Mouse (Mus musculus) ES-E14 (cell line): ENCODE data around the gene Zbtb20. TPM values are rescaled to one million over a fixed set of nuclear protein-coding genes. Genes with fewer than 3 reads are reported as not detected.

ENCODE experiments used
- DNase-seq: peaks from one replicate; pipeline ENCODE4 v3.0.0-alpha.2; 2013; ENCODE audit warnings: low read depth, low spot score
- H3K27ac ChIP-seq: 2 replicates; pipeline ENCODE4 v1.5.1; 2012; ENCODE audit warnings: low read depth, mild to moderate bottlenecking, low read length, moderate library complexity, mixed read lengths; ENCODE audit not compliant: poor library complexity, insufficient read depth, severe bottlenecking
- H3K36me3 ChIP-seq: 2 replicates; pipeline ENCODE4 v1.6.1; 2012; ENCODE audit warnings: mild to moderate bottlenecking, low read length, moderate library complexity, mixed read lengths; ENCODE audit not compliant: control insufficient read depth, poor library complexity, insufficient read depth, severe bottlenecking
- H3K4me1 ChIP-seq, 2 experiments: fragments of 150-350 bp in 1 of 2; sonication (generic) in 1 of 2; 2 replicates each; pipeline ENCODE4 v1.6.1; 2012; ENCODE audit warnings: low read length in 2 of 2, mild to moderate bottlenecking in 1 of 2, mixed read lengths in 1 of 2; ENCODE audit not compliant: control insufficient read depth in 2 of 2, insufficient read depth in 2 of 2, poor library complexity in 1 of 2
- H3K4me3 ChIP-seq, 2 experiments: fragments of 150-350 bp in 1 of 2; sonication (generic) in 1 of 2; 2 replicates each; pipeline ENCODE4 v1.5.1; 2012; ENCODE audit warnings: low read length in 2 of 2, low read depth in 1 of 2, mild to moderate bottlenecking in 1 of 2, mixed read lengths in 1 of 2; ENCODE audit not compliant: insufficient read depth in 1 of 2, poor library complexity in 1 of 2, severe bottlenecking in 1 of 2
- H3K9ac ChIP-seq: 2 replicates; pipeline ENCODE4 v1.6.1; 2012; ENCODE audit warnings: low read depth, mild to moderate bottlenecking, low read length, mixed read lengths; ENCODE audit not compliant: poor library complexity, insufficient read depth, severe bottlenecking
- H3K9me3 ChIP-seq: fragments of 150-350 bp; sonication (generic); 2 replicates; pipeline ENCODE4 v1.6.1; 2012; ENCODE audit warnings: low read depth, mild to moderate bottlenecking, low read length; ENCODE audit not compliant: control insufficient read depth, insufficient read depth
- CHD2 ChIP-seq: IDR thresholded peaks from 2 replicates; pipeline ENCODE4 v1.6.1; 2014; ENCODE audit warnings: mild to moderate bottlenecking, low read depth, low read length, inconsistent platforms
- HCFC1 ChIP-seq: IDR thresholded peaks from 2 replicates; pipeline ENCODE4 v1.6.1; 2012; ENCODE audit warnings: low read length, inconsistent platforms, borderline replicate concordance; ENCODE audit not compliant: insufficient read depth
- MAFK ChIP-seq: IDR thresholded peaks from 2 replicates; pipeline ENCODE4 v1.6.1; 2014; ENCODE audit warnings: mild to moderate bottlenecking, low read depth, low read length, inconsistent platforms; ENCODE audit not compliant: insufficient read depth
- ZC3H11A ChIP-seq: IDR thresholded peaks from 2 replicates; pipeline ENCODE4 v1.6.1; 2012; ENCODE audit warnings: low read depth, mild to moderate bottlenecking, inconsistent platforms, low read length, borderline replicate concordance
- ZNF384 ChIP-seq: IDR thresholded peaks from 2 replicates; pipeline ENCODE4 v1.6.1; 2012; ENCODE audit warnings: low read depth, low read length, inconsistent platforms
- in situ Hi-C, 2 experiments: fragments of 600-800 bp; cut with MboI; formaldehyde crosslinking; loops; one replicate each; pipeline ENCODE4 v1.15.1; 2025; ENCODE audit warnings: low sequenced_read_pairs in 2 of 2, inconsistent platforms in 1 of 2; ENCODE audit not compliant: unreplicated experiment in 2 of 2
- total RNA-seq: library from RNA; depleted of rRNA; stranded (reverse); fragments of 300-350 nt; gene quantifications from 2 replicates; pipeline ENCODE4 v1.2.3, GENCODE M21; 2012

Zbtb20 gene
- total RNA-seq, 1 experiment, result 4.0 TPM

- H3K36me3 ChIP-seq, result no peaks in the 10 kb centered on the region
- in situ Hi-C loops, result no loop called here
- no peak overlapping the region for H3K9ac ChIP-seq
- no peak overlapping the region for H3K27ac ChIP-seq
- H3K4me1 ChIP-seq, result no peaks in the 10 kb centered on the region
- no peaks in the 10 kb centered on the region; the same call in 1 of the 2 replicates for H3K9me3 ChIP-seq
- TF ChIP-seq ZNF384 (no peak), CHD2 (no peak), HCFC1 (no peak), ZC3H11A (no peak), MAFK (no peak)
- no peak for DNase-seq
- no peak overlapping the region for H3K4me3 ChIP-seq
Measured at GRCm38 (mm10) chr16:43363751-43364515, 488.3 kb downstream of the Zbtb20 start.

DNA sequence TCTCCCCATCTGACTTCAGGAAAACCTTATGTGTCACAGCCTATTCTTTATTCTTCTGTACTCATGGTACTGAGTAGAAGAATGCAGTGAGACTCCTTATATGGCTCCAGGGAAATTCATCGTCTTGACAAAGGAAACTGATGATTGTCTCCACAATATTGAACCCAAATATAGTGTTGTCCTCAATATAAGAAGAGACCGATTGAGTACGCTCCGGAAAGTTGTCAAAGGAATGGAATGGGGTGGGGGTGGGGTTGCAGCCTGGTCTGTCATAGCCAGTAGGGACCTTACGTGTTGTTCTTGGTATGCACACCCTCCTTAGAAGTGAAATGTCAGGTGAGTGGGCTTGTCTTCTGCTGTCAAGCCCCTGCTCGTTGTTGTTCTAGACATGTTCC is 488.8 kb downstream of the Zbtb20 start:
- no peak for DNase-seq
- H3K27ac ChIP-seq, result no peak overlapping the region
- H3K36me3 ChIP-seq, result no peaks in the 10 kb centered on the region
- H3K9ac ChIP-seq, result no peak overlapping the region
- in situ Hi-C loops, result no loop called here
- H3K9me3 ChIP-seq, result no peaks in the 10 kb centered on the region; the same call in 1 of the 2 replicates
- no peaks in the 10 kb centered on the region for H3K4me1 ChIP-seq
- no peak overlapping the region for H3K4me3 ChIP-seq
- TF ChIP-seq HCFC1, result no peak
- no peak for TF ChIP-seq ZNF384
- TF ChIP-seq ZC3H11A, result no peak
- TF ChIP-seq MAFK, result no peak
- no peak for TF ChIP-seq CHD2

GRCm38 (mm10) chr16:43365277-43365676 is 489.6 kb downstream of the Zbtb20 start:
- no peak for DNase-seq
- Histone ChIP-seq H3K9me3 (no peaks in the 10 kb centered on the region; the same call in 1 of the 2 replicates), H3K36me3 (no peaks in the 10 kb centered on the region), H3K9ac (no peak overlapping the region), H3K4me3 (no peak overlapping the region), H3K4me1 (no peaks in the 10 kb centered on the region), H3K27ac (no peak overlapping the region)
- TF ChIP-seq HCFC1 (no peak), ZC3H11A (no peak), CHD2 (no peak), MAFK (no peak), ZNF384 (no peak)
- in situ Hi-C loops, result no loop called here

- no peak overlapping the region for H3K4me3 ChIP-seq
- H3K9me3 ChIP-seq, result no peaks in the 10 kb centered on the region
- H3K27ac ChIP-seq, result no peak overlapping the region
- no peaks in the 10 kb centered on the region for H3K4me1 ChIP-seq
- H3K36me3 ChIP-seq, result no peaks in the 10 kb centered on the region
- in situ Hi-C loops, result no loop called here
- TF ChIP-seq ZNF384 (no peak), MAFK (no peak), HCFC1 (no peak), CHD2 (no peak), ZC3H11A (no peak)
- no peak overlapping the region for H3K9ac ChIP-seq
- no peak for DNase-seq
Measured at GRCm38 (mm10) chr16:43370496-43371020, 494.9 kb downstream of the Zbtb20 start.
